Mouse (Mus musculus): ENCODE results near the gene Thsd4. TPM values are rescaled to one million over a fixed set of nuclear protein-coding genes. Genes with fewer than 3 reads are reported as not detected.

The Thsd4 gene
- polyA plus RNA-seq, 1 experiment: 1.9 TPM

DNA sequence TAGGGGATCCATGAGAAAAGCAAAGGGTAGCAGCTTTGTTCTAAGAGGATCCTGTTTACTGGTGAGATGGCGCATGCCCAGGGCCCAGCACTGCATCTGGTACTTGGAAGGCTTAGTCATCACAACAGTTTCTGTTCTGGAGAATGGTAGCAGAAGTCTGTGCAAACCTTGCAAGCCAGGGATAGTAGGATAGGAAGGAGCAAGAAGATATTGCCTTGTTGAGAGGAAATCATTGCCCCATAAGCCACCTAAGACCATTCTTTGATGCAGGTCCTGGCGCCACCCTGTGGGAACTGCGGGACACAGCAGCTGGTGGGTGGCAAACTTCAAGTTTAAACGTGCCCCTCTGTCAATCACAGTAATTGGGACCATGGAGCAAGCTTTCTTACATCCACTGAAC is 354.9 kb downstream of the Thsd4 start:
- H3K4me1 ChIP-seq (ENCODE audit: control insufficient read depth, insufficient read depth, low read length): no peaks in the 10 kb centered on the region
- TF ChIP-seq POLR2A (IDR thresholded peaks at IDR 0.05; ENCODE audit: insufficient read depth, low read length) (no peak), EP300 (IDR thresholded peaks at IDR 0.05; ENCODE audit: insufficient read depth, low read depth, low read length) (no peak), CTCF (IDR thresholded peaks at IDR 0.05; ENCODE audit: low read depth, low read length) (peak; percentile 54)
- H3K9ac ChIP-seq (ENCODE audit: low read depth, poor library complexity, severe bottlenecking): no peak overlapping the region
- H3K27ac ChIP-seq (ENCODE audit: insufficient read depth, low read length): no peak overlapping the region
- no peak overlapping the region for H3K4me3 ChIP-seq (ENCODE audit: low read depth, low read length)
- H3K27me3 ChIP-seq (ENCODE audit: control insufficient read depth, insufficient read depth, low read length, poor library complexity, severe bottlenecking): no peaks in the 10 kb centered on the region
- H3K36me3 ChIP-seq (ENCODE audit: control insufficient read depth, insufficient read depth, low read length, poor library complexity, severe bottlenecking): no peaks in the 10 kb centered on the region
- no peaks in the 10 kb centered on the region for H3K9me3 ChIP-seq (replicated peaks; ENCODE audit: control insufficient read depth, insufficient read depth, low read length, poor library complexity, severe bottlenecking)

DNA sequence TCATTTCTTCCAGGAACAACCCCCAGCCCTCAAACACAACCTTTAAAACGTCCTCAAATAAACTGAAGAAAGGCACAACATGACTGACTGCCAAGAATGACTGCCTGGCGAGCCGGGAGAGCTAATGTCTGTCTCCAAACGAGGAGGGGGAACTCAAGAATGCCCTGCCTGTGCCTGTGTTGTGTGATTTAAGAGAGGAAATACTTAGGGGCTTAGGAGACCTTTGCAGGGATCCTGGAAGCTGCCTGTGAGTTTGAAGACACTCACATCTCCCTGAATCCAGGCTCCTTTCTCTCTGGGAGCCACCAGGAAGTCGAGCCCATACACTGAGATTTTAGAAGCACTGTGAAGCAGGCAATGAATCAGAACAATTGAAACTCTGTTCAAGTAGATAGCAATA is 361.0 kb downstream of the Thsd4 start:
- Histone ChIP-seq H3K9me3 (replicated peaks; ENCODE audit: control insufficient read depth, insufficient read depth, low read length, poor library complexity, severe bottlenecking) (no peaks in the 10 kb centered on the region), H3K4me3 (ENCODE audit: low read depth, low read length) (no peak overlapping the region), H3K27ac (ENCODE audit: insufficient read depth, low read length) (no peak overlapping the region), H3K4me1 (ENCODE audit: control insufficient read depth, insufficient read depth, low read length) (no peaks in the 10 kb centered on the region), H3K27me3 (ENCODE audit: control insufficient read depth, insufficient read depth, low read length, poor library complexity, severe bottlenecking) (no peaks in the 10 kb centered on the region), H3K9ac (ENCODE audit: low read depth, poor library complexity, severe bottlenecking) (no peak overlapping the region), H3K36me3 (ENCODE audit: control insufficient read depth, insufficient read depth, low read length, poor library complexity, severe bottlenecking) (no peaks in the 10 kb centered on the region)
- TF ChIP-seq CTCF (IDR thresholded peaks at IDR 0.05; ENCODE audit: low read depth, low read length) (no peak), POLR2A (IDR thresholded peaks at IDR 0.05; ENCODE audit: insufficient read depth, low read length) (no peak), EP300 (IDR thresholded peaks at IDR 0.05; ENCODE audit: insufficient read depth, low read depth, low read length) (no peak)

DNA sequence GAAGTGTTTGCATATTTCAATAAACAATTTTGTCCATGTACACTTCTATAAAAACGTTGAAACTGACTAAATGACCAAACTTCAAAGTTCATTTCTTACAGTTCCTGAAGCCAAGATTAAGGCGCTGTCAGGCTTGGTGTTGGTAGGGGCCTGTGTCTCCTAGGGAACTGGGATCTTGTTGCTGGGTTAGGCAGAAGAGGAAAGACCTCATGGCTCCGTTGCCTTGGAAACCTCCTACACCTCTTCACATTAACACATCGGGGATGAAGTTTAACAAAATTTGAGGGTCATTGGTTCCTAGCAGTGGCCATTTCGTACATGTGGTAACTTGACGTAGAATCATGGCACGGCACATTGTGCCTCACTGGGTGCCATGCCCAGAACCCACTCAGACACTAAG is 361.7 kb downstream of the Thsd4 start:
- H3K27ac ChIP-seq (ENCODE audit: insufficient read depth, low read length): no peak overlapping the region
- no peak overlapping the region for H3K9ac ChIP-seq (ENCODE audit: low read depth, poor library complexity, severe bottlenecking)
- no peaks in the 10 kb centered on the region for H3K9me3 ChIP-seq (replicated peaks; ENCODE audit: control insufficient read depth, insufficient read depth, low read length, poor library complexity, severe bottlenecking)
- no peaks in the 10 kb centered on the region for H3K36me3 ChIP-seq (ENCODE audit: control insufficient read depth, insufficient read depth, low read length, poor library complexity, severe bottlenecking)
- no peak for TF ChIP-seq POLR2A (IDR thresholded peaks at IDR 0.05; ENCODE audit: insufficient read depth, low read length)
- no peak for TF ChIP-seq CTCF (IDR thresholded peaks at IDR 0.05; ENCODE audit: low read depth, low read length)
- no peak for TF ChIP-seq EP300 (IDR thresholded peaks at IDR 0.05; ENCODE audit: insufficient read depth, low read depth, low read length)
- H3K27me3 ChIP-seq (ENCODE audit: control insufficient read depth, insufficient read depth, low read length, poor library complexity, severe bottlenecking): no peaks in the 10 kb centered on the region
- no peaks in the 10 kb centered on the region for H3K4me1 ChIP-seq (ENCODE audit: control insufficient read depth, insufficient read depth, low read length)
- H3K4me3 ChIP-seq (ENCODE audit: low read depth, low read length): no peak overlapping the region

DNA sequence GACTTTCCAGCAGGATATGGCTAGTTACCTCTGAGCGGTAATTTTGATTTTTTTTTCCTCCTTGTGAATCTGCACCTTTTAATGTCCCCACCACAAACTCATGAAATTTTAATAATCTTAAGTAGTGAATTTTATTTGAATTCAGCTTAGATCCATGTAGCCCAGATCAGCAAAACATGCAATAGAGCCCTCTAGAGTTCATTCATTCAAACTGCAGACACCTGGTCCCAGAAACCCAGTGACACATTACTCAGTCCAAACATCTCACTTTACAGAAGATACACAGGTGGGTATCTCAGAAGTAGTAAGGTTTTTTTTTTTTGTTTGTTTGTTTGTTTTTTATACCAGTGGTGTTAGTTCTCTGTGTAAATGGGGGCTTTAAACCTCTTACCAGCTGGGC is 368.9 kb downstream of the Thsd4 start:
- no peaks in the 10 kb centered on the region for H3K4me1 ChIP-seq (ENCODE audit: control insufficient read depth, insufficient read depth, low read length)
- H3K9ac ChIP-seq (ENCODE audit: low read depth, poor library complexity, severe bottlenecking): no peak overlapping the region
- H3K36me3 ChIP-seq (ENCODE audit: control insufficient read depth, insufficient read depth, low read length, poor library complexity, severe bottlenecking): no peaks in the 10 kb centered on the region
- no peaks in the 10 kb centered on the region for H3K27me3 ChIP-seq (ENCODE audit: control insufficient read depth, insufficient read depth, low read length, poor library complexity, severe bottlenecking)
- TF ChIP-seq POLR2A (IDR thresholded peaks at IDR 0.05; ENCODE audit: insufficient read depth, low read length) (no peak), CTCF (IDR thresholded peaks at IDR 0.05; ENCODE audit: low read depth, low read length) (peak; percentile 2)
- no peak overlapping the region for H3K4me3 ChIP-seq (ENCODE audit: low read depth, low read length)
- H3K9me3 ChIP-seq (replicated peaks; ENCODE audit: control insufficient read depth, insufficient read depth, low read length, poor library complexity, severe bottlenecking): no peaks in the 10 kb centered on the region
- no peak overlapping the region for H3K27ac ChIP-seq (ENCODE audit: insufficient read depth, low read length)

DNA sequence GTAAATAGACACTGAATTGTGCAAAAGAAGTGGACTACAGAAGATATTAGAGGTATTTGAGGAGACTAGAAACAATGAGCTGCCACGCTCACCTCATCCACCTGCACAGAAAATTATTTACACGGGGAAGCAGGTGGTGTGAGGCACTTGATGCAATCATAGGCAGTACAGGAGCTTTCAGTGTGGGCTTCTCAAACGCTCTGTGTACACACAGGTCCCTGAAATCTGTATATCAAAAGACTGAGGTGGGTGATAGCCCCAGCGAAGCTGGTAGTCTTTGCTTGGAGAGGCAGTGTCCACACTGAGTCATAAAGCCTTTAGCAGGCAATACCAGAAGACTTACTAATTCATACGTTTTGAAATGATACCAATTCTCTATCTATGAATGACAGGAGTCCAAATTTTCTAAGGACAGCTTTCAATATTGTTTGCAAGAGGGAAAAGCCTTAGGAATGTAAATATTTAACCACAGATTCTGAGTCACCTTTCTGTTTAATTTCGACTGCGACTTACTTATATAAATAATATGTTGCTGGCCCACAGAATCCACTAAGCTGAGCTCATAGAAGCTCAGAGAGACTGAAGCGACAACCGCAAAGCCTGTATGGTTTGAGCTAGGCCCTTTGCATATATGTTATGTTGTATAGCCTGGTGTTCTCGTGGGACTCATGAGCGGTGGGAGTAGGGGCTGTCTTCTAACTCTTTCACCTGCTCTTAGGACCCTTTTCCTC is 369.8 kb downstream of the Thsd4 start:
- Histone ChIP-seq H3K4me3 (ENCODE audit: low read depth, low read length) (no peak overlapping the region), H3K27ac (ENCODE audit: insufficient read depth, low read length) (no peak overlapping the region), H3K27me3 (ENCODE audit: control insufficient read depth, insufficient read depth, low read length, poor library complexity, severe bottlenecking) (no peaks in the 10 kb centered on the region), H3K9ac (ENCODE audit: low read depth, poor library complexity, severe bottlenecking) (no peak overlapping the region), H3K9me3 (replicated peaks; ENCODE audit: control insufficient read depth, insufficient read depth, low read length, poor library complexity, severe bottlenecking) (no peaks in the 10 kb centered on the region), H3K36me3 (ENCODE audit: control insufficient read depth, insufficient read depth, low read length, poor library complexity, severe bottlenecking) (no peaks in the 10 kb centered on the region), H3K4me1 (ENCODE audit: control insufficient read depth, insufficient read depth, low read length) (no peaks in the 10 kb centered on the region)
- TF ChIP-seq POLR2A (IDR thresholded peaks at IDR 0.05; ENCODE audit: insufficient read depth, low read length): no peak
- TF ChIP-seq CTCF (IDR thresholded peaks at IDR 0.05; ENCODE audit: low read depth, low read length): no peak
- TF ChIP-seq EP300 (IDR thresholded peaks at IDR 0.05; ENCODE audit: insufficient read depth, low read depth, low read length): no peak

DNA sequence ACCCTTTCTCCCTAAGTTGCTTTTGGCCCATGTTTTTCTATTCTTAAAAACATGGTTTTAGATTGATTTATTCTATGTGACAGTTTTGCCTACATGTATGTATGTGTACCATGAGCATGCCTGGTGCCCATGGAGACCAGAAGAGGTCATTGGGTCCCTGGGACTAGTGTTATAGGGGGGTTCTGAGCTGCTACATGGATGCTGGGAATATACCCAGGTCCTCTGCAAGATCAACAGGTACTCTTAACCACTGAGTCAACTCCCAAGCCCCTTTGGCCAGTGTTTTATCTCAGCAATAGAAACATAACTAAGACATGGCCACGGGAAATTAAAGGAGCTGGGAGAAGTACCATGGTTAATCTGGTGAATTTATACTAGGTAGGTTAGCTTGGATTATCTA is 371.3 kb downstream of the Thsd4 start:
- no peaks in the 10 kb centered on the region for H3K36me3 ChIP-seq (ENCODE audit: control insufficient read depth, insufficient read depth, low read length, poor library complexity, severe bottlenecking)
- H3K27ac ChIP-seq (ENCODE audit: insufficient read depth, low read length): no peak overlapping the region
- H3K9ac ChIP-seq (ENCODE audit: low read depth, poor library complexity, severe bottlenecking): no peak overlapping the region

More for the DNA sequence above, 371.3 kb downstream of the Thsd4 start:
- Histone ChIP-seq H3K9me3 (replicated peaks; ENCODE audit: control insufficient read depth, insufficient read depth, low read length, poor library complexity, severe bottlenecking) (no peaks in the 10 kb centered on the region), H3K4me1 (ENCODE audit: control insufficient read depth, insufficient read depth, low read length) (no peaks in the 10 kb centered on the region), H3K4me3 (ENCODE audit: low read depth, low read length) (no peak overlapping the region), H3K27me3 (ENCODE audit: control insufficient read depth, insufficient read depth, low read length, poor library complexity, severe bottlenecking) (no peaks in the 10 kb centered on the region)
- no peak for TF ChIP-seq CTCF (IDR thresholded peaks at IDR 0.05; ENCODE audit: low read depth, low read length)
- TF ChIP-seq POLR2A (IDR thresholded peaks at IDR 0.05; ENCODE audit: insufficient read depth, low read length): no peak
- no peak for TF ChIP-seq EP300 (IDR thresholded peaks at IDR 0.05; ENCODE audit: insufficient read depth, low read depth, low read length)
